Mouse (Mus musculus) adrenal gland, postnatal 36 days (tissue): ENCODE data around the gene Palld. TPM values are rescaled to one million over a fixed set of nuclear protein-coding genes. Genes with fewer than 3 reads are reported as not detected.

Experiments
- DNase-seq, 2 experiments: peaks; one replicate each; pipeline ENCODE4 v3.0.0; 2021; ENCODE audit warnings: mixed read lengths in 1 of 2
- total RNA-seq, 2 experiments: library from RNA; stranded (reverse); gene quantifications; 2 replicates each; pipeline ENCODE4 v1.2.3; 2021

The Palld gene
- total RNA-seq, 2 experiments from 2014 or later = 33.2 to 46.8 TPM

- no peak for DNase-seq
Measured at GRCm38 (mm10) chr8:61555343-61555742, 347.1 kb downstream of the Palld start.

GRCm38 (mm10) chr8:61552755-61553402 is 349.6 kb downstream of the Palld start:
- no peak for DNase-seq

GRCm38 (mm10) chr8:61552221-61552620 is 350.3 kb downstream of the Palld start:
- DNase-seq = no peak

GRCm38 (mm10) chr8:61550006-61550748 is 352.3 kb downstream of the Palld start:
- peak in 1 of 2 experiments; percentile 35 for DNase-seq

GRCm38 (mm10) chr8:61549585-61549984 is 352.9 kb downstream of the Palld start:
- DNase-seq = no peak

GRCm38 (mm10) chr8:61539828-61540500 is 362.5 kb downstream of the Palld start:
- DNase-seq = peak; percentile 87 to 88

- DNase-seq = no peak
Measured at GRCm38 (mm10) chr8:61537471-61537870, 365.0 kb downstream of the Palld start.

- peak in 1 of 2 experiments; percentile 20 for DNase-seq
Measured at GRCm38 (mm10) chr8:61535472-61535871, 367.0 kb downstream of the Palld start.

- DNase-seq = no peak
Measured at GRCm38 (mm10) chr8:61533356-61533926, 369.0 kb downstream of the Palld start.

- DNase-seq = no peak
Measured at GRCm38 (mm10) chr8:61532831-61533230, 369.7 kb downstream of the Palld start.

GRCm38 (mm10) chr8:61531944-61532795 is 370.3 kb downstream of the Palld start:
- DNase-seq = no peak

GRCm38 (mm10) chr8:61528642-61529041 is 373.8 kb downstream of the Palld start:
- no peak for DNase-seq

- DNase-seq = no peak
Measured at GRCm38 (mm10) chr8:61528197-61528596, 374.3 kb downstream of the Palld start.

- no peak for DNase-seq
Measured at GRCm38 (mm10) chr8:61527037-61527436, 375.5 kb downstream of the Palld start.

GRCm38 (mm10) chr8:61522132-61522531 is 380.4 kb downstream of the Palld start:
- DNase-seq = peak in 1 of 2 experiments; percentile 35

- peak; percentile 9 to 49 for DNase-seq
Measured at GRCm38 (mm10) chr8:61517502-61518185, 384.8 kb downstream of the Palld start.

GRCm38 (mm10) chr8:61516745-61517501 is 385.6 kb downstream of the Palld start:
- no peak for DNase-seq

GRCm38 (mm10) chr8:61515931-61516744 is 386.4 kb downstream of the Palld start:
- DNase-seq = peak; percentile 77 to 84
